8 mouse cellular contexts compared by ENCODE assay signal in the genomic region with DNA sequence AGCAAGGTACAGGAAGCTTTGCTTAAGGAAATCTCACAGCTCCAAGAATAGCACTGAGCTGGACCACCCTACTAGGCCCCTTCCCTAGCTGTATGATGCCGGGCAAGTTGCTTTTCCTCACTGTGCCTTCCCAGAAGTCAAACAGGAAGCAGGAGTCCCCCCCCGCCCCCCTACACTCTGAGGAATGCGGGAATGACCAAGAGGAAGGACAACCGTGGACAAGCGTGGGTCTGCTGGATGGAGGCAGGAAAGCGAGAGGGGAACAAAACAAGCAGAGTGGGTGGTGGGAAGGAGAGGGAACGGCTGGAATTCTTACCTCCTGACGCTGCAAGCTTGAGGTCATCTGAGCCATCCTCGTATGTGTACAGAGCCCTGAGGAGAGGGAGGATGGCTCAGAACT. TPM values are rescaled to one million over a fixed set of nuclear protein-coding genes. Genes with fewer than 3 reads are reported as not detected.
DNase-seq lines count a peak whose midpoint lies in the region; ATAC-seq and TF ChIP-seq lines count a peak whose summit lies in the region.

No protein-coding gene starts in this region.

- H3K27ac ChIP-seq in kidney, embryonic 16.5 days (ENCODE audit: low read length) = peak overlapping the region; percentile 59; the same call in 1 of the 2 replicates
- peak overlapping the region; percentile 7; the same call in 1 of the 2 replicates for H3K27ac ChIP-seq in embryonic facial prominence, embryonic 13.5 days
- H3K27ac ChIP-seq in hindbrain, embryonic 13.5 days = peak overlapping the region; percentile 100
- H3K27ac ChIP-seq in midbrain, postnatal 0 days (ENCODE audit: low read depth, low read length) = peak overlapping the region; percentile 75

- no peak for TF ChIP-seq CTCF in midbrain, postnatal 0 days (IDR thresholded peaks at IDR 0.05)

- peaks cover 43% of the 10 kb centered on the region for H3K4me1 ChIP-seq in kidney, embryonic 16.5 days (ENCODE audit: insufficient read depth, low read length)
- H3K4me1 ChIP-seq in embryonic facial prominence, embryonic 13.5 days = peaks cover 37% of the 10 kb centered on the region
- peaks cover 54% of the 10 kb centered on the region for H3K4me1 ChIP-seq in hindbrain, embryonic 13.5 days (replicated peaks)
- H3K4me1 ChIP-seq in midbrain, postnatal 0 days (ENCODE audit: insufficient read depth, low read length) = peaks cover 11% of the 10 kb centered on the region; the same call in 1 of the 2 replicates

- H3K4me2 ChIP-seq in kidney, embryonic 16.5 days (replicated peaks; ENCODE audit: low read depth, low read length) = 0 out of 2 replicates have a peak overlapping the region, but pooled peaks have one; percentile 8
- 0 out of 2 replicates have a peak overlapping the region, but pooled peaks have one; percentile 94 for H3K4me2 ChIP-seq in embryonic facial prominence, embryonic 13.5 days
- peak overlapping the region; percentile 99 for H3K4me2 ChIP-seq in hindbrain, embryonic 13.5 days
- peak overlapping the region; percentile 97 for H3K4me2 ChIP-seq in midbrain, postnatal 0 days (ENCODE audit: low read depth, low read length, poor library complexity, severe bottlenecking)

- intact Hi-C loops in left cerebral cortex, postnatal 4 days (cut with DNase I) = no loop called here

- H3K36me3 ChIP-seq in kidney, embryonic 16.5 days (ENCODE audit: insufficient read depth, low read length) = peaks cover 41% of the 10 kb centered on the region
- peaks cover 53% of the 10 kb centered on the region for H3K36me3 ChIP-seq in embryonic facial prominence, embryonic 13.5 days
- H3K36me3 ChIP-seq in hindbrain, embryonic 13.5 days = peaks cover 56% of the 10 kb centered on the region
- H3K36me3 ChIP-seq in midbrain, postnatal 0 days (ENCODE audit: insufficient read depth, low read length) = peaks cover 39% of the 10 kb centered on the region

- H3K9me3 ChIP-seq in kidney, embryonic 16.5 days (ENCODE audit: low read length) = no peaks in the 10 kb centered on the region
- H3K9me3 ChIP-seq in embryonic facial prominence, embryonic 13.5 days = no peaks in the 10 kb centered on the region
- no peaks in the 10 kb centered on the region for H3K9me3 ChIP-seq in hindbrain, embryonic 13.5 days
- no peaks in the 10 kb centered on the region for H3K9me3 ChIP-seq in midbrain, postnatal 0 days (ENCODE audit: low read length)

- no peak overlapping the region for H3K4me3 ChIP-seq in kidney, embryonic 16.5 days (ENCODE audit: low read length)
- no peak overlapping the region for H3K4me3 ChIP-seq in embryonic facial prominence, embryonic 13.5 days
- peak overlapping the region; percentile 100 for H3K4me3 ChIP-seq in hindbrain, embryonic 13.5 days
- H3K4me3 ChIP-seq in midbrain, postnatal 0 days (ENCODE audit: low read depth, low read length) = peak overlapping the region; percentile 75

- no peak for DNase-seq in kidney, adult 9 months
- DNase-seq in midbrain, postnatal 0 days (ENCODE audit: low spot score) = no peak
- no peak for DNase-seq in adrenal gland, postnatal 4 days (ENCODE audit: low spot score in 2 of 2)
- DNase-seq in left cerebral cortex, postnatal 4 days = no peak
- DNase-seq in urinary bladder, adult 2 months (ENCODE audit: low spot score) = no peak

- WGBS in kidney, embryonic 16.5 days = 35% methylated on average over 9 of the region's 9 CpGs
- 27% methylated on average over 9 of the region's 9 CpGs for WGBS in embryonic facial prominence, embryonic 13.5 days
- 30% methylated on average over 9 of the region's 9 CpGs for WGBS in hindbrain, embryonic 13.5 days
- 32% methylated on average over 9 of the region's 9 CpGs for WGBS in midbrain, postnatal 0 days

- H3K9ac ChIP-seq in kidney, embryonic 16.5 days (replicated peaks; ENCODE audit: low read length) = no peak overlapping the region
- peak overlapping the region; percentile 51; the same call in 1 of the 2 replicates for H3K9ac ChIP-seq in embryonic facial prominence, embryonic 13.5 days
- H3K9ac ChIP-seq in hindbrain, embryonic 13.5 days = peak overlapping the region; percentile 100
- H3K9ac ChIP-seq in midbrain, postnatal 0 days (replicated peaks; ENCODE audit: low read length, poor library complexity, severe bottlenecking) = peak overlapping the region; percentile 98

- no peak for ATAC-seq in kidney, embryonic 16.5 days (ENCODE audit: low FRiP score, low TSS enrichment)
- ATAC-seq in embryonic facial prominence, embryonic 13.5 days (ENCODE audit: insufficient number of reproducible peaks, insufficient read depth, low FRiP score, low TSS enrichment, low read depth) = no peak
- ATAC-seq in hindbrain, embryonic 13.5 days (ENCODE audit: low FRiP score) = no peak
- no peak for ATAC-seq in midbrain, postnatal 0 days (ENCODE audit: low FRiP score)

- no peaks in the 10 kb centered on the region for H3K27me3 ChIP-seq in kidney, embryonic 16.5 days (ENCODE audit: insufficient read depth, low read length)
- H3K27me3 ChIP-seq in embryonic facial prominence, embryonic 13.5 days = no peaks in the 10 kb centered on the region
- no peaks in the 10 kb centered on the region for H3K27me3 ChIP-seq in hindbrain, embryonic 13.5 days
- H3K27me3 ChIP-seq in midbrain, postnatal 0 days (ENCODE audit: insufficient read depth, low read length) = no peaks in the 10 kb centered on the region

RNA-seq across cellular contexts. Expression of gene Dbn1, which starts 4.8 kb away (rescaled TPM):
- polyA plus RNA-seq in kidney, embryonic 16.5 days (2015; fragmentation: Nextera tagmentation; extraction: Ambion mirVana) = 177 and 194 TPM in 2 replicates
- 275 and 276 TPM in 2 replicates for polyA plus RNA-seq in embryonic facial prominence, embryonic 13.5 days (2015; fragmentation: Nextera tagmentation; extraction: Ambion mirVana)
- polyA plus RNA-seq in hindbrain, embryonic 13.5 days (2015; fragmentation: Nextera tagmentation; extraction: Ambion mirVana) = 615 and 625 TPM in 2 replicates
- total RNA-seq in midbrain, postnatal 0 days (2014; rRNA removed) = 498 and 510 TPM in 2 replicates
- 482 and 484 TPM in 2 replicates for polyA plus RNA-seq in midbrain, postnatal 0 days (2015; fragmentation: Nextera tagmentation; extraction: Ambion mirVana)
- 10 to 100 TPM; 56.4 to 75.6 TPM for total RNA-seq in adrenal gland, postnatal 4 days (2021)
- total RNA-seq in left cerebral cortex, postnatal 4 days (2021) = 100 to 1,000 TPM; 623 to 643 TPM
- 43.0 and 45.3 TPM in 2 replicates for polyA plus RNA-seq in urinary bladder, adult 2 months (2012; rRNA removed)

RNA-seq across cellular contexts. Expression of gene Prr7, which starts 19.0 kb away (rescaled TPM):
- polyA plus RNA-seq in kidney, embryonic 16.5 days (2015; fragmentation: Nextera tagmentation; extraction: Ambion mirVana) = 0.37 and 0.59 TPM in 2 replicates
- 0.96 and 1.2 TPM in 2 replicates for polyA plus RNA-seq in embryonic facial prominence, embryonic 13.5 days (2015; fragmentation: Nextera tagmentation; extraction: Ambion mirVana)
- polyA plus RNA-seq in hindbrain, embryonic 13.5 days (2015; fragmentation: Nextera tagmentation; extraction: Ambion mirVana) = 2.6 and 3.2 TPM in 2 replicates
- total RNA-seq in midbrain, postnatal 0 days (2014; rRNA removed) = 101 and 131 TPM in 2 replicates
- 6.6 and 8.1 TPM in 2 replicates for polyA plus RNA-seq in midbrain, postnatal 0 days (2015; fragmentation: Nextera tagmentation; extraction: Ambion mirVana)
- total RNA-seq in adrenal gland, postnatal 4 days (2021) = 1 to 10 TPM; 6.4 to 8.0 TPM
- 10 to 100 TPM; 86.0 to 87.5 TPM for total RNA-seq in left cerebral cortex, postnatal 4 days (2021)
- 3.5 and 3.8 TPM in 2 replicates for polyA plus RNA-seq in urinary bladder, adult 2 months (2012; rRNA removed)

RNA-seq across cellular contexts. Expression of gene Pdlim7, which starts 30.4 kb away (rescaled TPM):
- polyA plus RNA-seq in kidney, embryonic 16.5 days (2015; fragmentation: Nextera tagmentation; extraction: Ambion mirVana) = 162 and 169 TPM in 2 replicates
- polyA plus RNA-seq in embryonic facial prominence, embryonic 13.5 days (2015; fragmentation: Nextera tagmentation; extraction: Ambion mirVana) = 105 and 119 TPM in 2 replicates
- polyA plus RNA-seq in hindbrain, embryonic 13.5 days (2015; fragmentation: Nextera tagmentation; extraction: Ambion mirVana) = 141 and 146 TPM in 2 replicates
- 32.3 and 41.3 TPM in 2 replicates for total RNA-seq in midbrain, postnatal 0 days (2014; rRNA removed)
- 153 and 171 TPM in 2 replicates for polyA plus RNA-seq in midbrain, postnatal 0 days (2015; fragmentation: Nextera tagmentation; extraction: Ambion mirVana)
- 10 to 100 TPM; 44.5 to 47.1 TPM for total RNA-seq in adrenal gland, postnatal 4 days (2021)
- 10 to 100 TPM; 62.5 to 66.8 TPM for total RNA-seq in left cerebral cortex, postnatal 4 days (2021)
- polyA plus RNA-seq in urinary bladder, adult 2 months (2012; rRNA removed) = 382 and 383 TPM in 2 replicates

RNA-seq across cellular contexts. Expression of gene Grk6, which starts 38.2 kb away (rescaled TPM):
- 17.4 and 25.6 TPM in 2 replicates for polyA plus RNA-seq in kidney, embryonic 16.5 days (2015; fragmentation: Nextera tagmentation; extraction: Ambion mirVana)
- polyA plus RNA-seq in embryonic facial prominence, embryonic 13.5 days (2015; fragmentation: Nextera tagmentation; extraction: Ambion mirVana) = 36.4 and 45.3 TPM in 2 replicates
- polyA plus RNA-seq in hindbrain, embryonic 13.5 days (2015; fragmentation: Nextera tagmentation; extraction: Ambion mirVana) = 27.7 and 31.3 TPM in 2 replicates
- 70.4 and 71.9 TPM in 2 replicates for total RNA-seq in midbrain, postnatal 0 days (2014; rRNA removed)
- 35.5 and 35.8 TPM in 2 replicates for polyA plus RNA-seq in midbrain, postnatal 0 days (2015; fragmentation: Nextera tagmentation; extraction: Ambion mirVana)
- 10 to 100 TPM; 54.3 to 56.7 TPM for total RNA-seq in adrenal gland, postnatal 4 days (2021)
- 10 to 100 TPM; 73.8 to 78.8 TPM for total RNA-seq in left cerebral cortex, postnatal 4 days (2021)
- 37.4 and 42.4 TPM in 2 replicates for polyA plus RNA-seq in urinary bladder, adult 2 months (2012; rRNA removed)

RNA-seq across cellular contexts. Expression of gene Dok3, which starts 46.0 kb away (rescaled TPM):
- 2.5 TPM in 2 replicates for polyA plus RNA-seq in kidney, embryonic 16.5 days (2015; fragmentation: Nextera tagmentation; extraction: Ambion mirVana)
- polyA plus RNA-seq in embryonic facial prominence, embryonic 13.5 days (2015; fragmentation: Nextera tagmentation; extraction: Ambion mirVana) = 2.3 and 2.8 TPM in 2 replicates
- 4.1 and 5.7 TPM in 2 replicates for polyA plus RNA-seq in hindbrain, embryonic 13.5 days (2015; fragmentation: Nextera tagmentation; extraction: Ambion mirVana)
- total RNA-seq in midbrain, postnatal 0 days (2014; rRNA removed) = 3.0 and 4.5 TPM in 2 replicates
- polyA plus RNA-seq in midbrain, postnatal 0 days (2015; fragmentation: Nextera tagmentation; extraction: Ambion mirVana) = 1.4 and 1.6 TPM in 2 replicates
- total RNA-seq in adrenal gland, postnatal 4 days (2021) = 1 to 10 TPM; 2.6 to 4.7 TPM
- 1 to 10 TPM; 6.4 to 7.2 TPM for total RNA-seq in left cerebral cortex, postnatal 4 days (2021)
- 5.1 and 6.9 TPM in 2 replicates for polyA plus RNA-seq in urinary bladder, adult 2 months (2012; rRNA removed)

Comparison
In these comparisons a context has a peak if more than half of its experiments do, and no peak if none do; other contexts are left out.
1. H3K27ac ChIP-seq: peak in every context shown above with its lines; median percentile 100 in hindbrain, embryonic 13.5 days; 75 in midbrain, postnatal 0 days; 59 in kidney, embryonic 16.5 days; 7 in embryonic facial prominence, embryonic 13.5 days.
2. H3K4me2 ChIP-seq: peak in every context shown above with its lines; median percentile 99 in hindbrain, embryonic 13.5 days; 97 in midbrain, postnatal 0 days; 94 in embryonic facial prominence, embryonic 13.5 days; 8 in kidney, embryonic 16.5 days.
3. H3K4me3 ChIP-seq: peak in hindbrain, embryonic 13.5 days (single experiment) and midbrain, postnatal 0 days (single experiment); none in kidney, embryonic 16.5 days (single experiment) and embryonic facial prominence, embryonic 13.5 days (single experiment).